Mouse (Mus musculus) megakaryocyte, embryonic 14.5 days (primary cell): ENCODE data around the gene Odc1. TPM values are rescaled to one million over a fixed set of nuclear protein-coding genes. Genes with fewer than 3 reads are reported as not detected.
A peak's percentile ranks its signal among the peaks of the same experiment; 100 is the strongest.
"Not testable (repeated sequence)": the region's sequence is repeated elsewhere in the genome, so short reads cannot be mapped to it uniquely, and the experiment has no call there.

ENCODE experiments used
- H3K27me3 ChIP-seq: replicated peaks from 2 replicates; pipeline ENCODE3; 2012; ENCODE audit warnings: inconsistent platforms
- H3K36me3 ChIP-seq: replicated peaks from 2 replicates; pipeline ENCODE3; 2012; ENCODE audit warnings: low read length, inconsistent platforms, mixed read lengths
- H3K4me1 ChIP-seq: 2 replicates; pipeline ENCODE4 v1.6.1; 2012; ENCODE audit warnings: inconsistent platforms
- H3K4me3 ChIP-seq: replicated peaks from 2 replicates; pipeline ENCODE3; 2012; ENCODE audit warnings: moderate library complexity, mild to moderate bottlenecking, inconsistent platforms
- H3K9me3 ChIP-seq: 2 replicates; pipeline ENCODE4 v1.6.1; 2012; ENCODE audit warnings: inconsistent platforms
- FLI1 ChIP-seq: IDR thresholded peaks from 2 replicates; pipeline ENCODE4 v1.6.1; 2012; ENCODE audit warnings: low read length, inconsistent platforms, mixed read lengths
- GATA1 ChIP-seq: IDR thresholded peaks from 3 replicates; pipeline ENCODE4 v1.6.1; 2012; ENCODE audit warnings: mixed read lengths, low read length, inconsistent platforms, borderline replicate concordance
- polyA plus RNA-seq: library from polyadenylated mRNA; stranded (reverse); fragments of >175 nt; gene quantifications from 2 replicates; pipeline ENCODE4 v1.2.3, GENCODE M21; 2012; ENCODE audit warnings: low replicate concordance; ENCODE audit not compliant: insufficient read depth

The Odc1 gene
- polyA plus RNA-seq, 1 experiment = 40.7 TPM

DNA sequence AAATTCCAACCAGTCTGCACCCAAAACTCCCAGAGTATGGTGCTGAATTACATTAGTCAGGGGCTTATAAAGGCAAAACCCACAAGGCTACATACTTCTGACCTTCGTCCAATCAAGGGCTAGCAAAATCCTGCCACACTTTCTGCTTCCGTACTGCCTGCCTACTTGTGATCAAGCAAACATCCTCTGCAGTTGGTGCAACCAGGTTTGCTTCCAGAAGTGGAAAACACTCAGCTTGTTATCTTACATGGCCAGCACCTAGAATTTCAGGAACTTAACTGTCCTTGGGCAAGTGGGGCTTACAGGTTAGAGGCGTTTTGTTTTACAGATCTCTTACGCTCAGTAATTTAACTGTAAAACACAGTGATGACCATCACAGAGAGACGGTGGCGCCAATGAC lies 14.9 kb upstream of the Odc1 start:
- TF ChIP-seq FLI1 = no peak
- TF ChIP-seq GATA1 = no peak
- Histone ChIP-seq H3K4me1 (peaks cover 53% of the 10 kb centered on the region), H3K27me3 (peaks cover 9% of the 10 kb centered on the region), H3K4me3 (no peak overlapping the region), H3K9me3 (no peaks in the 10 kb centered on the region), H3K36me3 (no peaks in the 10 kb centered on the region)

- H3K27me3 ChIP-seq = peaks cover 13% of the 10 kb centered on the region
- H3K36me3 ChIP-seq = no peaks in the 10 kb centered on the region
- H3K9me3 ChIP-seq = no peaks in the 10 kb centered on the region
- peak overlapping the region; percentile 28 for H3K4me3 ChIP-seq
- no peak for TF ChIP-seq GATA1
- no peak for TF ChIP-seq FLI1
- peaks cover 45% of the 10 kb centered on the region for H3K4me1 ChIP-seq
Observed at GRCm38 (mm10) chr12:17530825-17531224, 13.8 kb upstream of the Odc1 start.

GRCm38 (mm10) chr12:17536222-17536621 lies 8.4 kb upstream of the Odc1 start:
- TF ChIP-seq FLI1 (no peak), GATA1 (no peak)
- Histone ChIP-seq H3K36me3 (no peaks in the 10 kb centered on the region), H3K27me3 (peaks cover 15% of the 10 kb centered on the region), H3K4me3 (no peak overlapping the region), H3K4me1 (peaks cover 49% of the 10 kb centered on the region), H3K9me3 (no peaks in the 10 kb centered on the region)

DNA sequence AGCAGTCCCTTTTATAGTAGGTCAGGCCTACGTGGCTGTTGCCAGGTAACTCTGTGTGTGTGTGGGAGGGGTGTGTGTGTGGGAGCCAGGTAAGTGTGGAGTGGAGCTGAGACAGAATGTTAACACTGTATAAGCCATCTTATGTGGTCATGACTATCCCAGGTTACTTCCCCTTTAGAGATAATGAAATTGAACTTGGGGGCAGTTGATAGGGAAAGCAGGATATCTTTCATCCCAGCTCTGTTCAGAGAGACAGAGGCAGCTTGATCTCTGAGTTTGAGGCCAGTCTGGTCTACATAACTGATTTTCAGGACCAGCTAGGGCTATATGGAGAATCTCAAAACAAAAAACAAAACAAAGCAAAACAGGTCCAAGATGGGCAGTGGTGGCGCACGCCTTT lies 7.4 kb upstream of the Odc1 start:
- no peaks in the 10 kb centered on the region for H3K9me3 ChIP-seq
- H3K27me3 ChIP-seq = peaks cover 17% of the 10 kb centered on the region
- H3K36me3 ChIP-seq = no peaks in the 10 kb centered on the region
- H3K4me1 ChIP-seq = peaks cover 45% of the 10 kb centered on the region
- TF ChIP-seq GATA1 (no peak), FLI1 (no peak)
- H3K4me3 ChIP-seq = no peak overlapping the region

DNA sequence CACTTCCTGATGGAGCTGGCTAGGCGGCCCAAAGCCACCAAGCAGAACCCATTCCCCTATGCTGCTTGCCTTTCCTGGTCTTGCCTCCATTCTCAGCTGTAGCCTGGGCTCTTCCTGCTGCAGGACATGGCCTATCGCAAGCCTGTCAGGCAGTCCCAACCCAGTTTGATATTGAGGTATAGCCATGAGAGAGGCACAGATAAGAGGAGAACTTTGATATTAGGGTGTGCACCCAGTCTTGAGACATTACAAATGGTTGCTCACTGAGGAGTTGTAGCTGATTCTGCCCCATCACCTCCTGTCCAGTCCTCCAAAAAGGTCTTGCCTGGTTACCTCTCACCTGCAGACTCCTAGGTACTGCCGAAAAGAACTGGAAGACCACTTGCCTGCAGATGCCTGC lies 6.5 kb upstream of the Odc1 start:
- no peaks in the 10 kb centered on the region for H3K36me3 ChIP-seq
- H3K27me3 ChIP-seq = peaks cover 20% of the 10 kb centered on the region
- TF ChIP-seq FLI1 = no peak
- TF ChIP-seq GATA1 = no peak
- no peak overlapping the region for H3K4me3 ChIP-seq
- H3K4me1 ChIP-seq = peaks cover 39% of the 10 kb centered on the region
- no peaks in the 10 kb centered on the region for H3K9me3 ChIP-seq

GRCm38 (mm10) chr12:17539041-17539440 lies 5.6 kb upstream of the Odc1 start:
- H3K36me3 ChIP-seq = no peaks in the 10 kb centered on the region
- H3K9me3 ChIP-seq = no peaks in the 10 kb centered on the region
- H3K4me1 ChIP-seq = peaks cover 37% of the 10 kb centered on the region
- TF ChIP-seq FLI1 (no peak), GATA1 (no peak)
- H3K27me3 ChIP-seq = peaks cover 20% of the 10 kb centered on the region
- no peak overlapping the region for H3K4me3 ChIP-seq

DNA sequence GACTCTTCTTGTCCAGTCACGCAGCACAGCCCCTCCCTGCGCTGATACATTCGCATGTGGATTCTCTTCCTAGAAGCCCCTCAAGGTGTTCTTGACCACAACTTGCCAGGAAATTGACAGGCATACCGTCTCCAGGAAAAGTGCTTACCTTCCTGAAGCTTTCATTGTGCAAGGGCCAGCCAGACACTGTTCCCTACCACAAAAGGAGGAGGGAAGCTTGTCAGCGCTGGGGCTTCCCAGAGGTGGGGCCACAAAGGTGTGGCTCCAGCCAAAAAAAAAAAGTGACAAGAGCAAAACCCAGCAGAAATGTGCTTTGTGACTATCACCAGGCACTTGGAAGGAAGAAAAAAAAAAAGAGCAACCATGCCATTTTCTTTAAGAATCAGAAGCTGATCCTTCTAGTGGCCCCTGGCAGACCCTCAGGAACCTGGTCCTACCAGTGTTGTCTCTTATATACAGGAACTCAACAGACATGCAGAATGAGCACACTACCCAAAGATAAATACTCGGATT lies 4.5 kb upstream of the Odc1 start:
- H3K9me3 ChIP-seq = no peaks in the 10 kb centered on the region
- peaks cover 18% of the 10 kb centered on the region for H3K27me3 ChIP-seq
- TF ChIP-seq FLI1 (no peak), GATA1 (no peak)
- no peak overlapping the region for H3K4me3 ChIP-seq
- H3K36me3 ChIP-seq = no peaks in the 10 kb centered on the region
- H3K4me1 ChIP-seq = peaks cover 40% of the 10 kb centered on the region

- Histone ChIP-seq H3K9me3 (no peaks in the 10 kb centered on the region), H3K4me1 (peaks cover 47% of the 10 kb centered on the region), H3K36me3 (peaks cover 37% of the 10 kb centered on the region), H3K27me3 (peaks cover 6% of the 10 kb centered on the region), H3K4me3 (peak overlapping the region; percentile 96)
- TF ChIP-seq GATA1 = no peak
- TF ChIP-seq FLI1 = no peak
Observed at GRCm38 (mm10) chr12:17545107-17545571, 545 bp downstream of the Odc1 start.

GRCm38 (mm10) chr12:17545884-17546283 lies 1.3 kb downstream of the Odc1 start:
- no peak for TF ChIP-seq GATA1
- no peak for TF ChIP-seq FLI1
- H3K9me3 ChIP-seq = no peaks in the 10 kb centered on the region
- H3K27me3 ChIP-seq = peaks cover 6% of the 10 kb centered on the region
- H3K4me1 ChIP-seq = peaks cover 39% of the 10 kb centered on the region
- peaks cover 41% of the 10 kb centered on the region for H3K36me3 ChIP-seq
- H3K4me3 ChIP-seq = peak overlapping the region; percentile 96

DNA sequence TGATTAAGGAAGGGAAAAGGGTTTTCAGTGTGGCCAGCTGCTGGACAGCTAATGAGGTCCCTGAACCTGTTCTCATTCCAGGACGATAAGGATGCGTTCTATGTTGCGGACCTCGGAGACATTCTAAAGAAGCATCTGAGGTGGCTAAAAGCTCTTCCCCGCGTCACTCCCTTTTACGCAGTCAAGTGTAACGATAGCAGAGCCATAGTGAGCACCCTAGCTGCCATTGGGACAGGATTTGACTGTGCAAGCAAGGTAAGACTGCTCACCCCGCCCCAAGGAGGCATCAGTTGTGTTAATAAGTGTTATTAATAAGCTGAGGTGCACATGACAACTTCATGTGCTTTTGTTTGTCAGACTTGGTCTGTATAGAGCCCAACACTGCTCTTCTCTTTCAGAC lies 3.0 kb downstream of the Odc1 start:
- H3K4me3 ChIP-seq = peak overlapping the region; percentile 33

GRCm38 (mm10) chr12:17548505-17548904 lies 3.9 kb downstream of the Odc1 start:
- Histone ChIP-seq H3K9me3 (no peaks in the 10 kb centered on the region), H3K4me1 (peaks cover 43% of the 10 kb centered on the region), H3K36me3 (peaks cover 53% of the 10 kb centered on the region), H3K27me3 (no peaks in the 10 kb centered on the region), H3K4me3 (peak overlapping the region; percentile 7)
- TF ChIP-seq GATA1 = no peak
- no peak for TF ChIP-seq FLI1

More for the DNA sequence above, 3.0 kb downstream of the Odc1 start:
- Histone ChIP-seq H3K36me3 (peaks cover 53% of the 10 kb centered on the region), H3K4me1 (peaks cover 41% of the 10 kb centered on the region)
- not testable (repeated sequence) for H3K27me3 ChIP-seq, H3K9me3 ChIP-seq

DNA sequence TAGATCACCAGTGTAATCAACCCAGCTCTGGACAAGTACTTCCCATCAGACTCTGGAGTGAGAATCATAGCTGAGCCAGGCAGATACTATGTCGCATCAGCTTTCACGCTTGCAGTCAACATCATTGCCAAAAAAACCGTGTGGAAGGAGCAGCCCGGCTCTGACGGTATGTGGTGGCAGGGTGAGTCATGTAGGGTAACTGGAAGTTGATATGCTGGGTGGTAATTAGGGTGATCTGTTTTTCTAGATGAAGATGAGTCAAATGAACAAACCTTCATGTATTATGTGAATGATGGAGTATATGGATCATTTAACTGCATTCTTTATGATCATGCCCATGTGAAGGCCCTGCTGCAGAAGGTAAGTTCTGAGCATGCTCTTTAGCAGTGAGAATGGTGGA lies 4.8 kb downstream of the Odc1 start:
- Histone ChIP-seq H3K4me1 (peaks cover 46% of the 10 kb centered on the region), H3K4me3 (peak overlapping the region; percentile 62), H3K36me3 (peaks cover 53% of the 10 kb centered on the region)
- H3K27me3 ChIP-seq, H3K9me3 ChIP-seq: not testable (repeated sequence)
